Mouse (Mus musculus): ENCODE data around the gene Sh2d3c.

Sh2d3c gene

GRCm38 (mm10) chr2:32722581-32722980, 1.7 kb downstream of the Sh2d3c start:
- in situ Hi-C loops (cut with MboI, MseI) = loop anchor here in 1 of 2 experiments (10.0 kb wide), 1 partner anchor 668 kb away; no protein-coding TSS in a partner anchor

DNA sequence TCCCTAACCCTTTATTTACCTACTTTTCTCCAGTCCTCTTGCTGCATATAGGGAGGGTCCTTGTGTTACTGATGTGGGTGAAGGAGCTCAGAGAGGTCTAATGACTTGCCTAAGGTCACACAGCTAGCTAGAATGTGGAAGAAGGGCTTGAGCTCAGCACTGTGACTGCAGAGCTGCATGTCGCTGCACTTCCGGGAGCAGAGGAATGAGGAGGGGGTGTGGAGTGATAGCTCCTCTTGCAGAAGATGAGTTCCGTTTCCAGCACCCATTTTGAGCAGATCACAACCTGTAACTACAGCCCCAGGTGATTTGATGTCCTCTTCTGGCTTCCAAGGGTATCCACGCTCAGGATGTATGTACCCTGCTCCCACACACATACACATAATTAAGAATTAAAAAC, 3.3 kb downstream of the Sh2d3c start:
- in situ Hi-C loops (cut with MboI, MseI) = loop anchor here in 1 of 2 experiments (10.0 kb wide), 1 partner anchor 669 kb away; no protein-coding TSS in a partner anchor

GRCm38 (mm10) chr2:32724832-32725790, 4.3 kb downstream of the Sh2d3c start:
- in situ Hi-C loops (cut with MboI, MseI) = loop anchor here in 1 of 2 experiments (10.0 kb wide), 1 partner anchor 670 kb away; no protein-coding TSS in a partner anchor

- in situ Hi-C loops (cut with MboI, MseI) = loop anchor here in 1 of 2 experiments (10.0 kb wide), 1 partner anchor 673 kb away; no protein-coding TSS in a partner anchor
Measured at GRCm38 (mm10) chr2:32727435-32727834, 6.6 kb downstream of the Sh2d3c start.

DNA sequence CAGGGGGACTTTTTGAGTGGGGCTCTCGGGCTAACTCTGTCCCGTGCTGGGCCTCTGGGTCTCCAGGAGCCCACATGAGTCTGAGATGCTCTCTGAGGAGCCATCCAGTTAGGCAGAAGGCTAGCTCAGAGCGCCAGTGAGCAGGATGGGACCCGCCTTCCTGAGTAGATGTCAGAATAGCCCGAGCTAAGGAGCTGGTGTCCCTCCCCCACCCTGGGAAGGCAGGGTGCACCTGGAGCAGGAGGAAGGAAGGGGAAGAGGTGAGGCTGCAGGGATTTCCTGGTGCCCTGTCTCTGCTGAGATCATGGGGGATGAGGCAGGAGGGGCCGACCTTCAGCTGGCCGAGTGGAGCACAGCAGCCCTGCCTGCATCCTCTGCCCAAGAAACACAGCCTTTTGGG, 7.6 kb downstream of the Sh2d3c start:
- in situ Hi-C loops (cut with MboI, MseI) = loop anchor here in 1 of 2 experiments (10.0 kb wide), 1 partner anchor 674 kb away; no protein-coding TSS in a partner anchor

DNA sequence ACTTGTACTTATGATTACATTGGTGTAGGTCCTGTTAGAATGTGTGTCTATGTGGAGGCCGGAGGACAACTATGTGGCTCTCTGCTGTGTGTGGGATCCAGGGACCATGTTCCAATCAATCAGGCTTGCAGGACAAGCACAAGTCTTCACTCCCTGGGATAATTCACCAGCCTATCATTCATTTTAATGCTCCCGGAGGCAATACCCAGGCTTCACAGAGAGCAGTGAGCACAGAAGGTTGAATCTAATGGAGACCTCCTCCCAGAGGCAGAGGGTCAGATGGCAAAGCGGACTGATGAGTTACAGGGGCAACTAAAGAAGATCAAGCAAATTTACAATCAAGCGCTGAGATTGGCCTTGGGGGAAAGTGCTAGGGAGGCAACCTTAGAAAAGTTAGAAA, 8.7 kb downstream of the Sh2d3c start:
- in situ Hi-C loops (cut with MboI, MseI) = loop anchor here in 1 of 2 experiments (10.0 kb wide), 1 partner anchor 675 kb away; no protein-coding TSS in a partner anchor

DNA sequence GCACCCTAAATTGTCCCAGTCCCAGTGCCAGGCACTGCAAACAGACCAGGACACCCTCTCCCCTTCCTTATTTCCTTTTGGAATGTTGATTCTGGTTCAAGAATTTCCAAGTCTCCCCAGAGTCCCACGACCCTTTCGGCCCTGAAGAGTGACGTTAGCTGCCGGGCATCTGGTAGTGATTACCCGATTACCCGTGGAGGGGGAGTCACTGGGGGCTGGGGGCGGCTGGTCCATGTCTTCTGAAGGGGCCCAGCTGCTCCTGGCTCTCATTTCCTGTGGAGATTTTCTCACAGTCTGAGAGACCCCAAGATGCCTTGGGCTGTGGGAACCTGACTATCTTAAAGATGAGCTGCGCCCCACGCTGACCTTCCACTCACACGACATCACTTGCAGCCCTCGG, 10.0 kb downstream of the Sh2d3c start:
- in situ Hi-C loops (cut with MboI, MseI) = no loop called here

- in situ Hi-C loops (cut with MboI, MseI) = no loop called here
Measured at GRCm38 (mm10) chr2:32731911-32732310, 11.1 kb downstream of the Sh2d3c start.

- in situ Hi-C loops (cut with MboI, MseI) = no loop called here
Measured at GRCm38 (mm10) chr2:32732695-32733094, 11.8 kb downstream of the Sh2d3c start.

DNA sequence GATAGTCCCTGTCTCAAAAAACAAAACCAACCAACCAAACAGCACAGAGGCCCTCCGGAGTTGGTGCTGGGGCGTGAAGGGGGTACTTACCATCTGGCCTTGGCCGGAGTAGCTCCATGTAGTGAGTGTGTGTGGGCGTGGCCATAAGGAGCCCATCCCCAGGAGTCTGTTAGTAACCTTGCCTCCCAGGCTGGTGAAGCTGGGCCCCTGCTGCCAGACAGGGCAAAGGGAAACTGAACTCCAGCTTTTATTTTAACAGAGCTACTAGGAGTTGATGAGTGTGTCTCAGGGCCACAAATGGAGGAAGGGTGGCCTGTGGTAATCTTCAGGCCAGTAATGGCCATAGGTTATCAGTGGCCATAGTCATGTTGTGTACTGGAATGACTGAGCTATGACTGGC, 13.6 kb downstream of the Sh2d3c start:
- in situ Hi-C loops (cut with MboI, MseI) = no loop called here

GRCm38 (mm10) chr2:32734933-32735332, 14.1 kb downstream of the Sh2d3c start:
- in situ Hi-C loops (cut with MboI, MseI) = no loop called here

DNA sequence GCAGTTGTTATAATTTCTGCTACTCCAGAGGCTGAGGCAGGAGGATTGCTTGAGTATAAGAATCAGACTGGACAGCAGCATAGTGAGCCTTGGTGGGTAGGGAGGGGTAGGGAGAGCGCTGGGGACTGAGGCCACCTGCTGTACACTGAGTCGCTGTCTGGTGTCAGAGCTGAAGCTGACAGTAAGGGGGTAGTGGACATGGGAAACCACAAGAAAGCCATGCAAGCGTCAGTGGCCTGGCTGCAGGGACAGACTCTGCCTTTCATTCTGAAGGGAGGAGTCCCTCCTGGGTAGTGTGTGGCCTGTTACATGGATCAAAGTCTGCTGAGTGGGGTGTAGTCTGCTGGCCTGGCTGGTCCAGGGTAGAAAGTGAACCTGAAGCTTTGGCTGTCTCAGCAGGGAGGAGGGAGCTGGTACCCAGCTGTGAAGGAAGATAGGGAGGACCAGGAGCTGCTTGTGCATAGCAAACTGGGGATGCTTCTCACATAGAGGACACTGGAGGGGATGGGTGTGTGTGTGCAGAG, 15.5 kb downstream of the Sh2d3c start:
- in situ Hi-C loops (cut with MboI, MseI) = no loop called here

DNA sequence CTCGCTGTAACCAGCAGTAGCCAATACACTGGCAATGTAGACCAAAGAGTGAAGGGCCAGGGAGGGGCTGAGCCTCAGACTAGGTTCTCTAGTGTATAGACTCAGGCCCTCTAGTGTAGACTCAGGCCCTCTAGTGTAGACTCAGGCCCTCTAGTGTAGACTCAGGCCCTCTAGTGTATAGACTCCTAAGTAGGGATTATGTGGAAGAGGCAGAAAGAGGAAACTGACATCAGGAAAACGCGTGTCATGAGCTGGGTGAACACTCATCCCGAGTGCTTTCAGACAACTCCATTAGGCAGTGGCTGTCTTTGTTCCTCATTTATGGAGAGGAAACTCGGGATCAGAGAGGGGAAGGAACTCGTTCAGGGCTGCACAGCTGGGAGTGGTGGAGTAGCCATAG, 16.2 kb downstream of the Sh2d3c start:
- in situ Hi-C loops (cut with MboI, MseI) = no loop called here

DNA sequence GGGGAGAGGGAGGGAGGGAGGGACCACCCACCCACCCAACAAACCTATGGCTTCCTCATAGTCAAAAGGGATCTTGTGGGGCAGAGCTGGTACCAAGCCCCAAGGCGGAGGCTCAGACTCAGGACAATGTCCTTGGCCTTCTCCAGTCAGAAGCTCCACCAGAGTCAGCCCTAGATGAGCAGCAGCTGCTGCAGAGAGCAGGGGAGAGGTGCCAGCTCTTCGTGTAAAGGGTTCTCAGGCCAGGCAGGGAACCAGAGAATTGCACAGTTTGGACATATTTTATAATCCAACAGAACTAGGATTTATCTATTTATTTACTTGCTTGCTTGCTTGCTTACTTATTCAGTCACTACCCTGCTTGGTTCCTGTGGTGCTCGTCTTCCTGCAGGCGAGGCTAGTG, 18.5 kb downstream of the Sh2d3c start:
- in situ Hi-C loops (cut with MboI, MseI) = no loop called here

- in situ Hi-C loops (cut with MboI, MseI) = no loop called here
Measured at GRCm38 (mm10) chr2:32740916-32741272, 20.0 kb downstream of the Sh2d3c start, which contains the start of gene 6330409D20Rik. 6330409D20Rik (minus strand) TSS chr2:32741016.

GRCm38 (mm10) chr2:32741273-32742172, 20.7 kb downstream of the Sh2d3c start:
- in situ Hi-C loops (cut with MboI, MseI) = no loop called here

- in situ Hi-C loops (cut with MboI, MseI) = no loop called here
Measured at GRCm38 (mm10) chr2:32742173-32742531, 21.3 kb downstream of the Sh2d3c start.

DNA sequence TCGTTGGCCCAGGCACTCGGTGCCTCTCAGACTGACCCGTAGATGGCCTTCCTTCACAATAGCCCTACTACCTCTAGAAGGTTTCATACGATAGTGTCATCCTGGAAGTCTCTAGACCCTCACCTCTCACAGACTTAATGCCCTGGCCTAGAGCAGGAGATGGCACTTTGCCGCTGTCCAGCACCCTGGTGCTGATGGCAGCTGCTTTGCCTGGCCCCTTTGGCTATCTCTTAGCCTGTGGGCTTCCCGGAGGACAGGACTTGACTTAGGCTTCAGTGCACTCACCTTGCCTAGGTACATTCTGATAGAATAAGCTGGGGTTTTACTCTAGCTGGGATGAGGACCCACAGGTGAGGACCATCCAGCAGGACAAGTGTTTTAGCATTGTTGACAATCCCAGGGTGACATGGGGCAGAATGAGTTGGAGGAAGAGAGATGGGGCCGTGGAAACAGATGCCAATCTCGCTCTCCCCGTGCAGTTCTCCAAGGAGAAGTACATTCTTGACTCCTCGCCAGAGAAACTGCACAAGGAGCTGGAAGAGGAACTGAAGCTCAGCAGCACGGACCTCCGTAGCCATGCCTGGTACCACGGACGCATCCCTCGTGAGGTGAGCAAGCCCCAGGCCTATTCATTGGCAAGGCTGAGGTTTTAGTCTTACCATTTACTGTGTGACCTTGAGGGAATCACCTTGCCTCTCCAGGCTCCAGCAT, 23.6 kb downstream of the Sh2d3c start:
- in situ Hi-C loops (cut with MboI, MseI) = no loop called here

GRCm38 (mm10) chr2:32749082-32749481, 28.2 kb downstream of the Sh2d3c start:
- in situ Hi-C loops (cut with MboI, MseI) = loop anchor here in 1 of 2 experiments (5.0 kb wide), 1 partner anchor 37 kb away; the partner anchor contains the start of gene Cdk9

GRCm38 (mm10) chr2:32750199-32750598, 29.3 kb downstream of the Sh2d3c start:
- in situ Hi-C loops (cut with MboI, MseI) = no loop called here

All from T-helper 17 cell (primary cell).